Comparison of ENCODE assay signal across 9 mouse cellular contexts in the genomic region with DNA sequence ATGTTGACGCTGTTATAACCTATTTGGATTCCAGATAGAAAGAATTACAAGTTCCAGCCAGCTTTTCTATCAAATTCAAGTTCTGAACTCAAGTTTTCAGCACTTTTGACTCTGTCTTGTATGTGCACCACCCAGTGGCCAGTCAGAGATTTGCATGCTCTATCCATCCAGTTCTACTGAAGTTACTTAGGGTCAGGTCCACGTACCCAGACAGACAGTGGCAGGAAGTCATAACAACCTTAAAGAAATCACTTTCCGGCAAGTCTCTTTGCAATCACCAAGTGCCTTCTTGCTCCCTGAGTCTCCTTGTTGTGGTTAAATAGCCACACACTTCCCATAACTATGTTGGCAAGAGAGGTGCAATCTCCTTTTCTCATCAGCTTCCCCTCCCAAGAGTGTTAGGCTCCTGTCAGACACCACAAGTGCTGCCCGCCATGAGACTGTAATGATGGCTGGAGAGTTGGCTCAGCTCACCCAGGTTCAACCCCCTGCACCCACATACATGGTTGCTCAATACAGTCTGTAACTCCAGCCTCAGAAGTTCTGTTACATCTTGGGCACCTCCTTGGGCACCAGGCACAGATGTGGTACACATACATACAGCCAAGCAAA. TPM values are rescaled to one million over a fixed set of nuclear protein-coding genes. Genes with fewer than 3 reads are reported as not detected.
A peak's percentile ranks its signal among the peaks of the same experiment; 100 is the strongest.
DNase-seq lines count a peak whose midpoint lies in the region; ATAC-seq and TF ChIP-seq lines count a peak whose summit lies in the region.
"Had no signal": no experiment of that assay in that cellular context is flagged by ENCODE, and none has a peak within 500 bp of the region (broad histone marks: within the 10 kb centered on the region; RNA-seq: fewer than 3 reads in every experiment).

No protein-coding gene starts in this region.

- DNase-seq in frontal cortex, postnatal 25 days (ENCODE audit: low spot score in 2 of 2): peak; percentile 50 to 60
- peak; percentile 23 to 55 for DNase-seq in urinary bladder, postnatal 36 days (ENCODE audit: low spot score in 2 of 2)
- no peak for DNase-seq in urinary bladder, postnatal 10 days (ENCODE audit: low spot score)
- DNase-seq in lung, embryonic 14.5 days: peak; percentile 83
- DNase-seq in spleen, postnatal 10 days (ENCODE audit: low spot score in 2 of 2): peak; percentile 62 to 87

- no peaks in the 10 kb centered on the region for H3K27me3 ChIP-seq in intestine, postnatal 0 days (replicated peaks; ENCODE audit: control insufficient read depth, insufficient read depth, low read length)
- H3K27me3 ChIP-seq in lung, embryonic 14.5 days (ENCODE audit: insufficient read depth, low read length): no peaks in the 10 kb centered on the region

- ATAC-seq in frontal cortex, adult (ENCODE audit: low TSS enrichment): no peak; the same call in 1 of the 2 replicates
- peak; percentile 92 for ATAC-seq in common myeloid progenitor, adult 5-6 weeks (replicated peaks; ENCODE audit: low read depth, poor library complexity, severe bottlenecking)
- 0 out of 2 replicates have a peak, but pooled peaks have one; percentile 34 for ATAC-seq in intestine, postnatal 0 days
- ATAC-seq in lung, embryonic 14.5 days (ENCODE audit: insufficient read depth): no peak

- no peak overlapping the region for H3K4me3 ChIP-seq in intestine, postnatal 0 days (ENCODE audit: low read depth, low read length)
- no peak overlapping the region for H3K4me3 ChIP-seq in lung, embryonic 14.5 days (ENCODE audit: low read depth, low read length)

- H3K9me3 ChIP-seq in intestine, postnatal 0 days (ENCODE audit: control insufficient read depth): no peaks in the 10 kb centered on the region
- H3K9me3 ChIP-seq in lung, embryonic 14.5 days (ENCODE audit: low read depth, low read length): no peaks in the 10 kb centered on the region

- no peaks in the 10 kb centered on the region for H3K4me1 ChIP-seq in intestine, postnatal 0 days (replicated peaks; ENCODE audit: control insufficient read depth, insufficient read depth, low read length)
- H3K4me1 ChIP-seq in lung, embryonic 14.5 days (ENCODE audit: insufficient read depth): no peaks in the 10 kb centered on the region

- H3K27ac ChIP-seq in intestine, postnatal 0 days (ENCODE audit: low read depth, low read length): no peak overlapping the region
- H3K27ac ChIP-seq in lung, embryonic 14.5 days (ENCODE audit: low read depth): no peak overlapping the region

- no peak overlapping the region for H3K9ac ChIP-seq in intestine, postnatal 0 days (ENCODE audit: low read depth, low read length)
- H3K9ac ChIP-seq in lung, embryonic 14.5 days: no peak overlapping the region

- H3K4me2 ChIP-seq in intestine, postnatal 0 days (replicated peaks; ENCODE audit: low read depth): no peak overlapping the region
- H3K4me2 ChIP-seq in lung, embryonic 14.5 days: no peak overlapping the region

- 34% methylated on average over 4 of the region's 4 CpGs for WGBS in intestine, postnatal 0 days
- WGBS in lung, embryonic 14.5 days: 30% methylated on average over 4 of the region's 4 CpGs

- peaks cover 4% of the 10 kb centered on the region; the same call in 1 of the 2 replicates for H3K36me3 ChIP-seq in intestine, postnatal 0 days (ENCODE audit: control insufficient read depth, insufficient read depth)
- no peaks in the 10 kb centered on the region for H3K36me3 ChIP-seq in lung, embryonic 14.5 days (ENCODE audit: insufficient read depth)

- peak; percentile 80 for TF ChIP-seq CTCF in intestine, postnatal 0 days (IDR thresholded peaks at IDR 0.05; ENCODE audit: low read depth)
- TF ChIP-seq CTCF in lung, embryonic 14.5 days (IDR thresholded peaks at IDR 0.05; ENCODE audit: low read depth): peak; percentile 72

RNA-seq across cellular contexts. Expression of a gene that starts 54.3 kb away (rescaled TPM):
- 0.05 and 0.39 TPM in 2 replicates for total RNA-seq in common myeloid progenitor, adult 5-6 weeks (2017)
- 0.20 and 0.22 TPM in 2 replicates for polyA plus RNA-seq in intestine, postnatal 0 days (2015; fragmentation: Nextera tagmentation; extraction: Ambion mirVana)
- 0.28 and 0.54 TPM in 2 replicates for polyA plus RNA-seq in lung, embryonic 14.5 days (2014; fragmentation: Nextera tagmentation; extraction: Ambion mirVana)
- polyA plus RNA-seq: small intestine, adult 2 months had no signal

RNA-seq across cellular contexts. Expression of a gene that starts 54.4 kb away (rescaled TPM):
- 14.1 and 14.8 TPM in 2 replicates for total RNA-seq in common myeloid progenitor, adult 5-6 weeks (2017)
- 16.8 and 17.2 TPM in 2 replicates for polyA plus RNA-seq in intestine, postnatal 0 days (2015; fragmentation: Nextera tagmentation; extraction: Ambion mirVana)
- 31.1 and 31.3 TPM in 2 replicates for polyA plus RNA-seq in lung, embryonic 14.5 days (2014; fragmentation: Nextera tagmentation; extraction: Ambion mirVana)

RNA-seq across cellular contexts. Expression of a gene that starts 54.6 kb away (rescaled TPM):
- 10.8 and 20.3 TPM in 2 replicates for total RNA-seq in common myeloid progenitor, adult 5-6 weeks (2017)
- 2.0 and 2.3 TPM in 2 replicates for polyA plus RNA-seq in intestine, postnatal 0 days (2015; fragmentation: Nextera tagmentation; extraction: Ambion mirVana)
- 2.7 and 3.5 TPM in 2 replicates for polyA plus RNA-seq in lung, embryonic 14.5 days (2014; fragmentation: Nextera tagmentation; extraction: Ambion mirVana)

Comparison
In these comparisons a context has a peak if more than half of its experiments do, and no peak if none do; other contexts are left out.
1. ATAC-seq: peak in common myeloid progenitor, adult 5-6 weeks (single experiment) and intestine, postnatal 0 days (single experiment); none in frontal cortex, adult (single experiment) and lung, embryonic 14.5 days (single experiment).